Mouse (Mus musculus) left cerebral cortex, postnatal 10 days (tissue): Measurements from ENCODE around the gene Sec14l1. TPM values are rescaled to one million over a fixed set of nuclear protein-coding genes. Genes with fewer than 3 reads are reported as not detected.
"Not testable (repeated sequence)": the region's sequence is repeated elsewhere in the genome, so short reads cannot be mapped to it uniquely, and the experiment has no call there.

Experiments used
- DNase-seq, 2 experiments: peaks; one replicate each; pipeline ENCODE4 v3.0.0; 2021 to 2022; ENCODE audit warnings: low spot score in 2 of 2, mixed read lengths in 1 of 2; ENCODE audit errors: extremely low spot score in 1 of 2
- intact Hi-C: fragments of 180-260 bp; cut with DNase I; formaldehyde crosslinking; loops from one replicate; pipeline ENCODE4 v1.15.1; 2025
- total RNA-seq, 2 experiments: library from RNA; stranded (reverse); gene quantifications; 2 replicates each; pipeline ENCODE4 v1.2.3; 2021

Gene Sec14l1
- total RNA-seq, 2 experiments from 2014 or later = 144 to 145 TPM

GRCm38 (mm10) chr11:117083882-117084260 lies 31.1 kb upstream of the Sec14l1 start:
- intact Hi-C loops = loop anchor here (5.0 kb wide), 1 partner anchor 33 kb away; the partner anchor contains the start of gene Sec14l1
- DNase-seq = not testable (repeated sequence)

GRCm38 (mm10) chr11:117086215-117086614 lies 28.8 kb upstream of the Sec14l1 start:
- no peak for DNase-seq
- intact Hi-C loops = no loop called here

GRCm38 (mm10) chr11:117087036-117087799 lies 27.8 kb upstream of the Sec14l1 start:
- no peak for DNase-seq
- intact Hi-C loops = no loop called here

DNA sequence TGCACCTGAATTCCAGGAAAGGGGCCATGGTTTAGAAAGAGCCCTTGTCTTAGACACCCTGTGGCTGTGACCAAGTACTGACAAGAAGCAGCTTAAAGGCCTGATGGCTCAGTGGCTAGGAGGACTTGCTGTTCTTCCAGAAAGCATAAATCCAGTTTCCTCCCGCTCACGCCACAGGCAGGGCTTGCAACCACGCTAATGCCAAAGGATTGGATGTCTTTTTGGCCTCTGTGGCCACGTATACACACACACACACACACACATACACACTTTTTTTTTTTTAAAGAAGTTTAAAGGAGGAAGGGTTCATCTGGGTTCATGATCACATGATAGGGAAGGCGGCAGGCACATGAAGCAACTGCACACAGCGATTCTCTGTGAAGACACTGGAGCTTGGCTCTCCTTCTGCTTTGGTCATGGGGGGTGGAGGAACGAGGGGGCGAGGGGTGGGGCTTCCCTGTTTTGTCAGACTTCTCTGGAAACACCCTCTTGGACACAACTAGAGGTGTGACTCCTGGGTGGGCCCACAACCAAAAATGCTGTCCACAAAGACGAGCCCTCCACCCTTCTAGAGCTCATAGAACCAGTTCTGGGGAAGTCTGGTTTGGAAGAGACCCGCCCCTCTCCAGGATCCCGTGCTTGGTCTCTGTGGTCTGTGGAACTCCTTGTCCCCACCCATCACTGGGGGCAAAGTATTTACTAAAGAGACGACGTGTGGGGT lies 26.5 kb upstream of the Sec14l1 start:
- intact Hi-C loops = no loop called here
- no peak for DNase-seq

DNA sequence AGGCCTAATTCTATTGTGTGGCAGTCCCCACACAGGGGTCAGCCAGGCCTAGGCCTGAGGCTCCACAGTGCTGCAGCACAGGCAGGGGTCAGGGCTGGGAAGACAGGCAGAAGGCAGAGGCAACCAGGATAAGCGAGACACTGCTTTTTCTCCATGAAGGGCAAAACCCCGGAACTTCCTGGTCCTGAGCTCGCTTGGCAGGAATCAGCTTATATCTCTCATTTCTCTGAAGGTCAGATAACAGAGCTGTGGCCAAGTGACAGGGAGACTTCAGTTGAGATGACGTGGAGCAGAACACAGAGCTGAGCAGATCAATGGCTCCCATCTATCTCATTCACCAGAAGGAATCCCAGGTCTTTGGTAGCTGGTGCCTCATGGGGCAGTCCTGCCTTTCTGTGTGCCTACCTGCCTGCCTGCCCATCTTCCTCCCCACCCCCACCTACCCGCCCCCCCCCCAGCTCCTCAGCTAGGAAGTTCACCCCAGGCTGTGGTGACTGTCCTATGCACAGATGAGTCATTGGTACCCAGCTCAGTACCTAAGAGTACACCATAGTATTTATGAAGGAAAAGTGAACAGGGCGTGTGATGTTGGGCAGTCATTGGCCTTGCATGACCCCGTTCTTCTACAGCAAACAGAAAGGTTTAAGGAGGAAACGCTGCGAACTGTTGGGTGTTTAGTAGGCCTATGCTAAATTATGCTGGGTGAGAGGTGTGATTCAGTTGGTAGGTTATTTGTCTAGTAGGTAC lies 25.1 kb upstream of the Sec14l1 start:
- intact Hi-C loops = no loop called here
- DNase-seq = no peak

DNA sequence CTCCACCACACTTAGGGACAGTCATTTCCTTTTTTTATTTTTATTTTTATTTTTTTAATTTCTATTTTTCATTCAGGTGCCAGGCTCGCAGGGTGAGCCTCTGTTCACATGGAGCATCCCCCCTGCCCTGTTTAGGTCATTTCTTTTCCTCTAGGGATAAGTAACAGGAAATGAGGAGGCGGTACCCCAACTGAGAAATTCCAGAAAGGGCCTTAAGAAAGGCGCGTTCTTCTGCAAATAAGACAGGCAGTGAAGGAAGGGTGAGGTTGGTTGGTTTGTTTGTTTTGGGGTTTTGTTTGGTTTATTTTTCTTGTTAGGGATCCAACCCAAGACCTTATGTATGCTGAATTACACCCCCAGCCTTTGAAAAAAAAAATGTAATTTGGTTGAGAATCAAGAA lies 23.6 kb upstream of the Sec14l1 start:
- DNase-seq = no peak
- intact Hi-C loops = no loop called here

DNA sequence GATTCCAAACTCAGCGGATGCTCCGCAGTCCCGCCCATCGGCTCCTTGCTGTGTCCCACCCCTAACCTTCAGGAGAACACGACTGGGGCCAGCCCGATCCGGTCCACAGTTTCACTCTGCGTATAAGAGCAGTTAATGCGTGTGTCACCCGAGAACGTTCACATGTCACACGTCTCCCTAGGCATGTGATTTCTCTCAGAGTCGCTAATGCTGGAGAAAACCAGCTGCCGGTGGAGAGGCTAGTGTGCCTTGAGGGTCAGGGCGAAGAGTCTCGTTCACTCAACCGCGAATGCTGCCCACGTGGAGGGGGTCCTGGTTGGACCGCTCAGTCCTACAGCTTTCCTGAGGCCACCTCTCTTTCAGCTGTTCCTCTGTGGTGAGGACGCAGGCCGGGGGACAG lies 23.1 kb upstream of the Sec14l1 start:
- intact Hi-C loops = no loop called here
- DNase-seq = peak in 1 of 2 experiments; percentile 78

GRCm38 (mm10) chr11:117092711-117093110 lies 22.3 kb upstream of the Sec14l1 start:
- DNase-seq = peak in 1 of 2 experiments; percentile 56
- intact Hi-C loops = no loop called here

GRCm38 (mm10) chr11:117093900-117094552 lies 20.9 kb upstream of the Sec14l1 start:
- intact Hi-C loops = no loop called here
- peak in 1 of 2 experiments; percentile 71 for DNase-seq

DNA sequence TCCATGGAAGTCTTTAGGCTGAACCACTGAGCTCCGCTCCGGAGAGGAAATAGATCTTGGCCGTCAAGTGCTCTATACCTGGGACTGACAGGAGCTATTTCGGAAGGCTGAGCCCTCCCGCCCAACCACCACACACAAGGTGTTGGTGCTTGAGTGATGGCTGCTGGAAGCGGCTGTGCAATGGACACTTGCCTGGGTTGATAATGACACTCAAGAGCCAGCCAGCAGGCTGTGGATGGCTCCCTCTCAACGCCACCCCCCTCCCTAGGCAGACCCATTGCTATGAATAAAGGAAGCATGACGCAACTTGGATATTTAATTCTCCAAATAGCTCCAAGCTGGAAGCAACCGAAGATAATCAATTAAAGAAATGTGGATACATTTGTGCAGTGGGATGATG lies 20.3 kb upstream of the Sec14l1 start:
- intact Hi-C loops = no loop called here
- DNase-seq = no peak

DNA sequence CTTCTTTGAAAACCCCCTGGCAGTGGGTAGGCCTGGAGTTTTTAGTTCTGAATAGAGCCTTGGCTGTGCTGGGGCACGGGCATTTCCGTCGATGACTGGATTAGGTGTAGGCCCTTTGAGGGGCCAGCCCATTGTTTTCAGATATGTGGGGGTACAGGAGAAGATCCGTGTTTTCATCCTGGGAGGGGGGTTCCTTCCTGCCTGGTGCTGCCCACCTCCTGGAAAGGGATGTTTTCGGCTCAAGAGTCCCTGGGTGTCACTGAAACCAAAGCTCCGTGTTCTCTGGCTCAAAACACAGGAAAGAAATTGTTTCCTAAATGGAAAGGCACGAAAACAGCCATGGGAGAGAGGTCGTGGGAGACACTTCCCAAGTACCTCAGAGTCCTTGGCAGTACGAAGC lies 17.9 kb upstream of the Sec14l1 start:
- intact Hi-C loops = no loop called here
- DNase-seq = no peak

GRCm38 (mm10) chr11:117098155-117098554 lies 16.8 kb upstream of the Sec14l1 start:
- DNase-seq = no peak
- intact Hi-C loops = no loop called here

DNA sequence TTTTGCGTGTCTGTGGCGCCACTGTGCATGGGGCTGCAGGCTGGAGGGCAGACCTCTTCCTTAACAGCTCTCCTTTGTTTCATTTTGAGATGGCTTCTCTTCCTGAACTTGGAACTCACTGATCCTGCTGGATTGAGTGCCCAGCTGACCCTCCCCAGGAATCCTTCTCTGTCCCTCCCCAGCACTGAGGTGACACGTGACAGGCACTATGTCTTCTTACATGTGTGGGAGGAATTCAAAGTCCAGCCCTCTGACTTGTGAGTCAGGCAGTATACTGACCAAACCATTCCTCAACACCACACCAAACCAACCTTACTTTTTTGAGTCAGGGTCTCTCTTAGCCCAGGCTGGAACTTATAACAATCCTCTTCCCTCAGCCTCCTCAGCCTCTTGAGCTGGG lies 16.2 kb upstream of the Sec14l1 start:
- no peak for DNase-seq
- intact Hi-C loops = no loop called here

DNA sequence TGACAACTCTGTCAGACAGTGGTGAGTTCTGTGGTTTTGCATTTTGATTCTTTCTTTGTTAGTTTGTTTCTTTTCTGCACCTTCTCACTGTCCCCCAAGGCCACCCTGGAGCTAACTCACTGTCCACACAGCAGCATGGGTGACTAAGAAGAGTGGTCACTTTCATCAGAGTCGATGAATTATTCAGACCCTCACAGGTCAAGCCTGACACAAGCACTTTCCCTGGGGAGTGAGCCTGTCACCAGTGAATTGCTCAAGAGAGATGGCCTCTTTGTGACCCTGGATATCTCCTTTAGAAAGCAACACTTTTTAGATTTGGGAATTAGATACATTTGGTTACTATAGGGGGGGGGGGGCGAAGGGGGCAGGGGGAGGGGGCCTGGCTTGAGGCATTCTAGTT lies 15.6 kb upstream of the Sec14l1 start:
- intact Hi-C loops = no loop called here
- DNase-seq = no peak

GRCm38 (mm10) chr11:117101351-117101921 lies 13.5 kb upstream of the Sec14l1 start:
- intact Hi-C loops = no loop called here
- peak in 1 of 2 experiments; percentile 53 for DNase-seq

- no peak for DNase-seq
Observed at GRCm38 (mm10) chr11:117101925-117102717, 12.8 kb upstream of the Sec14l1 start.

DNA sequence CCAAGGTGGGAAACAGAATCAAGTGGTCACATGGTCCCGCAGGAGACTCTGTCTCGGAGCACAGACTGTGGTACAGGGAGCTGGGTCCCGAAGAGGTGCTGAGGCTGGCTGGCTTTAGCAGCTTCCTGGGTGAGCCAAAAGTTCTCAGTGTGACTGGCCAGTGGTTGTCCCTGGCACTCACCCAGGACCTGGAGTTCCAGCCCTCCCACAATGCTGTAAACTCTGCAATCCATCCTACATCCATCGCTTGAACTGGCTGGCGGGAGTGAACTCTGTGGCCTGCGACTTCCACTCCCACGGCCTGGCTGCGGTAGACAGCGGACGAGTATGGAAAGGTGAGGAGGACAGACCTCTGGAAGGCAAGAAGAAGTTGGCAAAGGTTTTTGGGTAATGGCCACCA lies 11.4 kb upstream of the Sec14l1 start:
- DNase-seq = no peak
- intact Hi-C loops = no loop called here

More at GRCm38 (mm10) chr11:117101925-117102717, 12.8 kb upstream of the Sec14l1 start:
- intact Hi-C loops = no loop called here
